9 mouse cellular contexts compared by ENCODE assay signal in genomic region chr14:46966206-46966605, GRCm38 (mm10).
DNase-seq lines count a peak whose midpoint lies in the region; ATAC-seq and TF ChIP-seq lines count a peak whose summit lies in the region.
"Had no signal": no experiment of that assay in that cellular context is flagged by ENCODE, and none has a peak within 500 bp of the region (broad histone marks: within the 10 kb centered on the region; RNA-seq: fewer than 3 reads in every experiment).

No protein-coding gene starts in this region.

- 0 out of 2 replicates have a peak, but pooled peaks have one; percentile 40 for ATAC-seq in stomach, embryonic 16.5 days (ENCODE audit: insufficient read depth, low FRiP score)
- ATAC-seq in midbrain, embryonic 16.5 days: no peak
- ATAC-seq in erythroblast, adult 5-6 weeks (replicated peaks; ENCODE audit: low FRiP score, poor library complexity, severe bottlenecking): no peak

- WGBS in stomach, embryonic 16.5 days: 50% methylated on average over 10 of the region's 10 CpGs
- WGBS in midbrain, embryonic 16.5 days: 84% methylated on average over 10 of the region's 10 CpGs

- no peak overlapping the region for H3K9ac ChIP-seq in stomach, embryonic 16.5 days (ENCODE audit: low read length)
- H3K9ac ChIP-seq in midbrain, embryonic 16.5 days (ENCODE audit: low read depth, low read length): no peak overlapping the region

- no peaks in the 10 kb centered on the region for H3K27me3 ChIP-seq in stomach, embryonic 16.5 days (ENCODE audit: control insufficient read depth, insufficient read depth, low read length)
- no peaks in the 10 kb centered on the region for H3K27me3 ChIP-seq in midbrain, embryonic 16.5 days (ENCODE audit: control insufficient read depth, insufficient read depth, low read depth, low read length)

- no peak overlapping the region for H3K27ac ChIP-seq in layer of hippocampus, adult 2 months
- no peak overlapping the region; the same call in 1 of the 2 replicates for H3K27ac ChIP-seq in stomach, embryonic 16.5 days (ENCODE audit: low read length)
- no peak overlapping the region for H3K27ac ChIP-seq in midbrain, embryonic 16.5 days (ENCODE audit: low read length)

- H3K4me1 ChIP-seq in stomach, embryonic 16.5 days (ENCODE audit: control insufficient read depth, insufficient read depth, low read length): peaks cover 11% of the 10 kb centered on the region; the same call in 1 of the 2 replicates
- no peaks in the 10 kb centered on the region for H3K4me1 ChIP-seq in midbrain, embryonic 16.5 days (ENCODE audit: control insufficient read depth, insufficient read depth, low read length)

- peak; percentile 27 for TF ChIP-seq CTCF in layer of hippocampus, adult 2 months (conservative IDR thresholded peaks at IDR 0.05)

- no peak for DNase-seq in layer of hippocampus, adult 2 months (ENCODE audit: low spot score in 2 of 2)
- no peak for DNase-seq in layer of hippocampus, postnatal 10 days (ENCODE audit: low spot score in 2 of 2)
- DNase-seq in heart, adult 18-20 months: peak; percentile 66 to 73
- peak; percentile 32 to 33 for DNase-seq in kidney, postnatal 36 days
- no peak for DNase-seq in cerebellum, adult 18-20 months
- DNase-seq: embryo, embryonic 11 days had no signal

- H3K4me3 ChIP-seq in layer of hippocampus, adult 2 months: no peak overlapping the region
- H3K4me3 ChIP-seq in stomach, embryonic 16.5 days (replicated peaks; ENCODE audit: low read length): no peak overlapping the region
- H3K4me3 ChIP-seq in midbrain, embryonic 16.5 days (ENCODE audit: low read depth, low read length): no peak overlapping the region

- no peaks in the 10 kb centered on the region for H3K9me3 ChIP-seq in stomach, embryonic 16.5 days (replicated peaks; ENCODE audit: control insufficient read depth, low read length)
- no peaks in the 10 kb centered on the region for H3K9me3 ChIP-seq in midbrain, embryonic 16.5 days (replicated peaks; ENCODE audit: control insufficient read depth, low read length, poor library complexity, severe bottlenecking)

- no peak overlapping the region for H3K4me2 ChIP-seq in stomach, embryonic 16.5 days (ENCODE audit: low read depth, low read length)
- H3K4me2 ChIP-seq in midbrain, embryonic 16.5 days (ENCODE audit: low read length): no peak overlapping the region

- no peaks in the 10 kb centered on the region for H3K36me3 ChIP-seq in stomach, embryonic 16.5 days (ENCODE audit: control insufficient read depth, insufficient read depth, low read length)
- H3K36me3 ChIP-seq in midbrain, embryonic 16.5 days (ENCODE audit: control insufficient read depth, insufficient read depth, low read length): no peaks in the 10 kb centered on the region

Comparison
In these comparisons a context has a peak if more than half of its experiments do, and no peak if none do; other contexts are left out.
1. DNase-seq: peak in heart, adult 18-20 months (2 of 2) and kidney, postnatal 36 days (2 of 2); none in layer of hippocampus, adult 2 months (0 of 2), layer of hippocampus, postnatal 10 days (0 of 2) and cerebellum, adult 18-20 months (0 of 2).